Mouse (Mus musculus): ENCODE results near the gene Srrm4. TPM values are rescaled to one million over a fixed set of nuclear protein-coding genes. Genes with fewer than 3 reads are reported as not detected.

The Srrm4 gene
- polyA plus RNA-seq (2014; fragmentation: Nextera tagmentation; extraction: Ambion mirVana): 20.8 and 22.9 TPM in 2 replicates

DNA sequence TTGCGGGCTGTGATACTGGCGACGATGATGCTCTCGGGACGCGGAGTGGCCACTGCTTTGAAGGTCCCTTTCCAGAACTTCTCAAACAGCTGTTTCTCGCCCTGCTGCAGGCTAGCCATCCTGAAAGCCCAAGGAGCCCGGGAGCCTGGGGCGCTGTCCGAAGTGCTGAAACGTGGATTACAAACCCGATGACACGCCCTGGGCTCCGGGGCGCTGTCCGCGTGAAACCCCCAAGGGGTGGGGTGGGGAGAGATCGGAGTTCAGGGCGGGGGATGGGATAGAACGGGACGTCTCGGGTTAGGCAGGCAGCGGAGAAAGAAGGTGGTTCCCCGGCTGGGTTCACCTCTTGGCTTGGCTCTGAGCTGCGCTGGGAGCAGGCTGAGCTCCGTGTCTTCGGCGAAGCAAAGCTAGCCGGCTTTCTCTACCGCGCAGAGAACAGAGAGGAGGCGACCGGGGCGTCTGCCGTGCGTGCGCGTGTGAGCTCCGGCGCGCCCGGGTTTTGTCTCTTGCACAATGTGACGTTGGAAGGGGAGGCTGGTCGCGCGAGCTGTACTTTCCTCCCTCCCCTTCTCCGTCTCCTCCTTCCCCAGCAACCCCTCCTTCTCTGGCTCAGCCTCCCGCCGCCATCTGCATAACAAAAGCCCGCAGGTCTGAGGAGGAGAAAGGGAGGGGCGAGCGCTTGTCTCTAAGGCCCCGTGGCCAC is at the start of gene Srrm4:
Gene Srrm4, minus strand, starts transcription at position 472 of the 703 bp plus-strand sequence.
- Histone ChIP-seq H3K4me1 (ENCODE audit: control insufficient read depth, insufficient read depth, low read length) (peaks cover 16% of the 10 kb centered on the region; the same call in 1 of the 2 replicates), H3K9me3 (ENCODE audit: control insufficient read depth, low read length) (no peaks in the 10 kb centered on the region), H3K4me2 (ENCODE audit: low read depth, low read length) (peak within 1 kb of the TSS; percentile 88), H3K27ac (ENCODE audit: low read depth, low read length) (peak within 1 kb of the TSS; percentile 96), H3K9ac (replicated peaks; ENCODE audit: low read depth, low read length) (peak within 1 kb of the TSS; percentile 80), H3K27me3 (ENCODE audit: control insufficient read depth, insufficient read depth, low read length) (no peaks in the 10 kb centered on the region), H3K4me3 (ENCODE audit: low read depth, low read length) (peak within 1 kb of the TSS; percentile 88), H3K36me3 (ENCODE audit: control insufficient read depth, insufficient read depth, low read length) (no peaks in the 10 kb centered on the region)
- peak; percentile 88 for ATAC-seq (ENCODE audit: low read depth)
- 0% methylated on average over 40 of the region's 53 CpGs for WGBS

DNA sequence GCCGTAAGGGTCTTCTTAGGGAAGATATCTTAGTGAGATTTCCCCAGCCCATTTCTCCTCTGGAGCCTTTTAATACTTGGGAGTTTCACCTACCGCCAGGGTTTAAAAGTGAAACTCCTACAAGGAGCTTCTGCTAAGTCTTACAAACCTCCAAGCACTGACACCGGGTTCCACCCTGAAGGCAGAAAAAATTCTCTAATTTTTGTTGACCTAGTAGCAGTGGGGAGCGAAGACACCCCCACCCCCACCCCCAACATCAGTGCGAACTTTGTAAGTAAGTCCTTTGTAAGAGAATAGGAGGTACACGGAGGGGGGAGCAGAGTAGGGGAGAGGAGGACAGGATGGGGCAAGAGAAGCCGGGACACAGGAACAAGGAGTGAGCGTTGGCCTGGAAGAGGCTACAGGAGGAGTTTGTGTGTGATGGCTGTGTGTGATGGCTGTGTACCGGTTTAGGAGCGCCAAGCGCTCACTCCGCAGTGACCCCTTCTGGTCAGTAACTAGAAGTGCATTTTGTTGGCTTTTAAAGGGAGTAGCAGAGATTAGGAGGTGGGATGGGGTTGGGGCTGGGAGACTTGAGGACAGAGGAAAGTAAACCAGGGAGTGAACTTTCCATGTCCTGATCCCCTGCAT is 1.3 kb upstream of the Srrm4 start:
- no peaks in the 10 kb centered on the region for H3K9me3 ChIP-seq (ENCODE audit: control insufficient read depth, low read length)
- H3K4me1 ChIP-seq (ENCODE audit: control insufficient read depth, insufficient read depth, low read length): peaks cover 4% of the 10 kb centered on the region; the same call in 1 of the 2 replicates
- no peaks in the 10 kb centered on the region for H3K36me3 ChIP-seq (ENCODE audit: control insufficient read depth, insufficient read depth, low read length)
- ATAC-seq (ENCODE audit: low read depth): peak; percentile 65; the same call in 1 of the 2 replicates
- peak overlapping the region; percentile 96 for H3K27ac ChIP-seq (ENCODE audit: low read depth, low read length)
- 2% methylated on average over 12 of the region's 12 CpGs for WGBS
- no peaks in the 10 kb centered on the region for H3K27me3 ChIP-seq (ENCODE audit: control insufficient read depth, insufficient read depth, low read length)
- peak overlapping the region; percentile 88 for H3K4me3 ChIP-seq (ENCODE audit: low read depth, low read length)
- H3K4me2 ChIP-seq (ENCODE audit: low read depth, low read length): peak overlapping the region; percentile 88
- H3K9ac ChIP-seq (replicated peaks; ENCODE audit: low read depth, low read length): no peak overlapping the region

DNA sequence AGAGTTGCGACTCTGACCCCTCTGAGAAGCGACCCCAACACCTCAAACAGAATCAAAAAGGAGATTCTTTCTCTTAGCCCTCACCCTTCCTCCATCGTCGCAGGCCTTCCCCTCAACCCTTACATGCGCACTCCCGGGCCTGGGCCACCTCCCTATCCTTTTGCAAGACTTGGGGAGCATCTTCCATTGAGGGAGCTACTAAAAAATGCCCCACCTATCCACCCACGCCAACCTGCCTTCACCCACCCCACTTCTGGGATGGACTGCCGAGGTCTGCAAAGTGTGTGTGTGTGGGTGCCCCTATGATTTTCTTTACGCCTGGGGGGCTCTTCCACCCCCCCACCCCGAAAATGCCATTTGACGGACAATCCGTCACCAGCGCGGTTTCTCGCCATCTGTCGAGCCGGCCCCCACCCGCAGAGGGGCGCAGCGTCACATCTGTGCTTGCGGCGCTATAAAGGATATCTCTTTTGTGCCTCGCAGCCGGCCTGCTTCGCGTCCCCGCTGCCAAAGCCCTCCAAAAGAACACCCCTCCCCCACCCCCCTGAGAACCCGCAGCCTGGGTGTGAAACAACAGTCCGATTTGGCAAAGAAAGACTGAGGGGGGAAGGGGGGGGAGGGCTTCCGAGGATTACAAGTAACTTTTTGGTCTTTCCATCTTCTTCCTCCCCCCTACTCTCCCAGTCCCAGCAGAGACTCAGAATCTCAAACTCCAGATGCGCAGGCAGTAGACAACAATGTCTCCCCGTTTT is 608 bp upstream of the Srrm4 start:
- Histone ChIP-seq H3K4me1 (ENCODE audit: control insufficient read depth, insufficient read depth, low read length) (peaks cover 10% of the 10 kb centered on the region; the same call in 1 of the 2 replicates), H3K9ac (replicated peaks; ENCODE audit: low read depth, low read length) (peak overlapping the region; percentile 80), H3K4me3 (ENCODE audit: low read depth, low read length) (peak overlapping the region; percentile 88), H3K4me2 (ENCODE audit: low read depth, low read length) (peak overlapping the region; percentile 88), H3K27ac (ENCODE audit: low read depth, low read length) (peak overlapping the region; percentile 96), H3K27me3 (ENCODE audit: control insufficient read depth, insufficient read depth, low read length) (no peaks in the 10 kb centered on the region), H3K36me3 (ENCODE audit: control insufficient read depth, insufficient read depth, low read length) (no peaks in the 10 kb centered on the region), H3K9me3 (ENCODE audit: control insufficient read depth, low read length) (no peaks in the 10 kb centered on the region)
- WGBS: under 1% methylated on average over 32 of the region's 32 CpGs
- ATAC-seq (ENCODE audit: low read depth): peak; percentile 45

DNA sequence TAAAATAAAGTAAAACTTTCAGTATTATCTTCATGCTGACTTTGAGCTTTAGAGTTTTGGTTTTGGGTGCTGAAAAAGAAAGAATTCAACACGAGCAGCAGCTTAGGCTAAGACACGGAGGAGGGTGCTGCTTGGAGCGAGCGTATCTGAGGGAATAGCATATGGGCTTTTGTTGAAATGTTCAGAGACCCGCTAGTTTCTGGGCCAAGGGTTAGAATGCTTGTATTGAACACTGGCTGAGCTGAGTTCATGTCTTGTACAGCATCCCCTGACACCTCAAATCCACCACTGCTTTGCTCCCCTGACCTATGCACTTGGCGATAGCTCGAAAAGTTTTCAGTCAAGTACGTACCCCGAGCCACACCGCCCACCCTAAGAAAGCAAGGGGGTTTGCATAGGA is 919 bp downstream of the Srrm4 start:
- WGBS: 5% methylated on average over 10 of the region's 10 CpGs
- H3K27ac ChIP-seq (ENCODE audit: low read depth, low read length): no peak overlapping the region
- ATAC-seq (ENCODE audit: low read depth): no peak
- H3K36me3 ChIP-seq (ENCODE audit: control insufficient read depth, insufficient read depth, low read length): no peaks in the 10 kb centered on the region
- H3K9ac ChIP-seq (replicated peaks; ENCODE audit: low read depth, low read length): peak overlapping the region; percentile 80
- peak overlapping the region; percentile 88 for H3K4me2 ChIP-seq (ENCODE audit: low read depth, low read length)
- no peaks in the 10 kb centered on the region for H3K27me3 ChIP-seq (ENCODE audit: control insufficient read depth, insufficient read depth, low read length)
- peaks cover 20% of the 10 kb centered on the region; the same call in 1 of the 2 replicates for H3K4me1 ChIP-seq (ENCODE audit: control insufficient read depth, insufficient read depth, low read length)
- H3K4me3 ChIP-seq (ENCODE audit: low read depth, low read length): peak overlapping the region; percentile 88
- no peaks in the 10 kb centered on the region for H3K9me3 ChIP-seq (ENCODE audit: control insufficient read depth, low read length)

DNA sequence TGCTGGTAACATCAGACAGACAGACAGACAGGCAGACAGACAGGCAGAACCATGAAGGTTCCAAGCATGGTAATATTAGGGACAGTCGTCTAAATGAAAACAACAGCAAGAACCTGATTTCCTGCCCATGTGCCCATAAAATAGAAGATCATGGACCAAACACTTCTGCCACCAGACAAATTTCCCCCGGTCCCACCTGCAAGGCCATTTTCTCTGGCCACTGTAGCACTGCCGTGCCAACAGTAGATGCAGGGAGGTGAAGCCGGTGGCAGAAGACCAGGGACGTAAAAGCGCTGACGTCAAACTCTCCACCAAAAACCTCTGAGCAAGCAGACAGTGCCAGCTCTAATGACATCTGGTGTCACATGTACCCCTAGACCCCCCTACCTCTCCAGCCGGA is 2.0 kb downstream of the Srrm4 start:
- Histone ChIP-seq H3K27me3 (ENCODE audit: control insufficient read depth, insufficient read depth, low read length) (no peaks in the 10 kb centered on the region), H3K9me3 (ENCODE audit: control insufficient read depth, low read length) (no peaks in the 10 kb centered on the region), H3K27ac (ENCODE audit: low read depth, low read length) (no peak overlapping the region), H3K36me3 (ENCODE audit: control insufficient read depth, insufficient read depth, low read length) (no peaks in the 10 kb centered on the region), H3K9ac (replicated peaks; ENCODE audit: low read depth, low read length) (peak overlapping the region; percentile 45), H3K4me2 (ENCODE audit: low read depth, low read length) (peak overlapping the region; percentile 88), H3K4me3 (ENCODE audit: low read depth, low read length) (peak overlapping the region; percentile 88), H3K4me1 (ENCODE audit: control insufficient read depth, insufficient read depth, low read length) (peaks cover 20% of the 10 kb centered on the region; the same call in 1 of the 2 replicates)
- ATAC-seq (ENCODE audit: low read depth): no peak
- 33% methylated on average over 8 of the region's 8 CpGs for WGBS

DNA sequence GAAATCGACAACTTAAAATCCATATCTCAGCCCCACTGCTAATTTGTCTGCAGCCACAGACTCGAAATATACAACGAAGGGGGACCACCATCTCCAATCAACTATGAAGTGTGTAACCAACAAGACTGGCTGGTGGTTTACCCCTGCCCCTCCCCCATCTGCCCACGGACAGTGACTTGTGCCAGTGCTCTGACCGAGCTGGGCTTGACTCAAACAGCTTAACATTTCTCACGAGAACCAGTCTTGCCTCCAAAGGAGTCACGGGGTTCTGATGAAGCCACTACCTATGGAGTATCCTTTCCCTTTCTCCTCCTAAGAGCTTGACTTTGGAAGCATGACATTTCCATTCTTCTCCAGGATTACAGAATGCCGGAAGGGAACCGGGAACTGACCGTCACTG is 2.8 kb downstream of the Srrm4 start:
- H3K9ac ChIP-seq (replicated peaks; ENCODE audit: low read depth, low read length): peak overlapping the region; percentile 45
- ATAC-seq (ENCODE audit: low read depth): no peak
- no peaks in the 10 kb centered on the region for H3K27me3 ChIP-seq (ENCODE audit: control insufficient read depth, insufficient read depth, low read length)
- H3K4me1 ChIP-seq (ENCODE audit: control insufficient read depth, insufficient read depth, low read length): peaks cover 20% of the 10 kb centered on the region; the same call in 1 of the 2 replicates
- peak overlapping the region; percentile 88 for H3K4me3 ChIP-seq (ENCODE audit: low read depth, low read length)
- 36% methylated on average over 10 of the region's 10 CpGs for WGBS
- no peaks in the 10 kb centered on the region for H3K36me3 ChIP-seq (ENCODE audit: control insufficient read depth, insufficient read depth, low read length)
- peak overlapping the region; percentile 88 for H3K4me2 ChIP-seq (ENCODE audit: low read depth, low read length)
- no peak overlapping the region for H3K27ac ChIP-seq (ENCODE audit: low read depth, low read length)
- no peaks in the 10 kb centered on the region for H3K9me3 ChIP-seq (ENCODE audit: control insufficient read depth, low read length)

DNA sequence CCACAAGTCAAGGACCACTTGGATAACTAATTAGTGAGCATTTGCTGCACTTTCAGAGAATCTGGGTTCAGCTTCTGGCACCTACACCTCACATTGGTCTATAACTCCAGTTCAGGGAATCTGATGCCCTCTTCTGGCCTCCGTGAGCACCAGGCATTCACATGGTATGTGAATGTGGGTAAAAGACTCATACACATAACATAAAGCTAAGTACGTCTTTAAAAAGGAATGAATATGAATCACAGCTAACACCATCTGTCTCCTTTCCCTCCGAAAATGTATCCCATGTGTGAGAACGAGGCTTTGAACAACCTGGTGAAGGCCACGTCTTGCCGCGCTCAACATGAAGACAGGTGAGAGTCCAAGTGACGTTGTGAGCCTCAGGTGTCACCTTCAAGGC is 12.1 kb downstream of the Srrm4 start:
- H3K4me3 ChIP-seq (ENCODE audit: low read depth, low read length): no peak overlapping the region
- 83% methylated on average over 8 of the region's 8 CpGs for WGBS

DNA sequence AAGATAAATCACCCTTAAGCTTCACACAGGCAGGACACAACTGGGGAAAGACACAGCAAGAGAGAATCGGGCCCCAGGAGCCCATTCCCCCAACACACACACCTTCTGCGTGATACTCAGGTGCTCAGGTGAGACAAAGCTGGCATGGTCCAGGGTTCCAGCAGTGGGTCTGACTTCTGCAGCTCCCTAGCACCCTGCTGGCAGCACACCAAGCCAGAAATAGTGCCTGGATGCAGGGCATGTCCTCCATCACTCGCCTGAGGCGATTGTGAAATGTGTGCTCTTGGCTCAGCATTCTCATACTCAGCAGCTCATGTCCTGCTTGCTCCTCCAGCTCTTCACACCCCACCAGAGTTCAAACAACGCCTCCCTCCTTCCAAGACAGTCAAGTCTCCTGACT is 14.5 kb downstream of the Srrm4 start:
- WGBS: 80% methylated on average over 5 of the region's 5 CpGs
- ATAC-seq (ENCODE audit: low read depth): no peak
- H3K4me2 ChIP-seq (ENCODE audit: low read depth, low read length): no peak overlapping the region

More for the DNA sequence above, 12.1 kb downstream of the Srrm4 start:
- Histone ChIP-seq H3K4me2 (ENCODE audit: low read depth, low read length) (no peak overlapping the region), H3K27ac (ENCODE audit: low read depth, low read length) (no peak overlapping the region), H3K9me3 (ENCODE audit: control insufficient read depth, low read length) (no peaks in the 10 kb centered on the region), H3K27me3 (ENCODE audit: control insufficient read depth, insufficient read depth, low read length) (no peaks in the 10 kb centered on the region), H3K4me1 (ENCODE audit: control insufficient read depth, insufficient read depth, low read length) (no peaks in the 10 kb centered on the region), H3K36me3 (ENCODE audit: control insufficient read depth, insufficient read depth, low read length) (no peaks in the 10 kb centered on the region), H3K9ac (replicated peaks; ENCODE audit: low read depth, low read length) (no peak overlapping the region)
- ATAC-seq (ENCODE audit: low read depth): no peak

More for the DNA sequence above, 14.5 kb downstream of the Srrm4 start:
- Histone ChIP-seq H3K36me3 (ENCODE audit: control insufficient read depth, insufficient read depth, low read length) (no peaks in the 10 kb centered on the region), H3K9ac (replicated peaks; ENCODE audit: low read depth, low read length) (no peak overlapping the region), H3K4me1 (ENCODE audit: control insufficient read depth, insufficient read depth, low read length) (peaks cover 5% of the 10 kb centered on the region; the same call in 1 of the 2 replicates), H3K27ac (ENCODE audit: low read depth, low read length) (no peak overlapping the region), H3K9me3 (ENCODE audit: control insufficient read depth, low read length) (no peaks in the 10 kb centered on the region), H3K4me3 (ENCODE audit: low read depth, low read length) (no peak overlapping the region), H3K27me3 (ENCODE audit: control insufficient read depth, insufficient read depth, low read length) (no peaks in the 10 kb centered on the region)

Measured in neural tube, embryonic 14.5 days (tissue).